Mouse (Mus musculus) forebrain, embryonic 10.5 days (tissue): ENCODE measurements around the gene Strn4. TPM values are rescaled to one million over a fixed set of nuclear protein-coding genes. Genes with fewer than 3 reads are reported as not detected.

Experiments
- polyA plus RNA-seq: library from polyadenylated mRNA; unstranded; fragments of >200 nt; fragmentation: Nextera tagmentation; extraction: Ambion mirVana; gene quantifications from 2 replicates; pipeline ENCODE4 v1.2.1, GENCODE M21; 2016

Strn4 gene
- polyA plus RNA-seq, 1 experiment from 2014 or later = 120 TPM

Other genes starting within 250 kb of the Strn4 start
- 30.3 and 32.2 TPM in 2 replicates for gene Arhgap35, start 200.9 kb upstream of the Strn4 start, polyA plus RNA-seq
- gene Ceacam15, start 140.2 kb upstream of the Strn4 start, polyA plus RNA-seq = not detected in 2 replicates
- gene Ceacam9, start 94.0 kb upstream of the Strn4 start, polyA plus RNA-seq = not detected in 2 replicates
- 249 and 254 TPM in 2 replicates for gene Ap2s1, start 77.5 kb upstream of the Strn4 start, polyA plus RNA-seq
- gene Slc1a5, start 34.5 kb upstream of the Strn4 start, polyA plus RNA-seq = 44.3 and 46.2 TPM in 2 replicates
- 26.3 and 27.2 TPM in 2 replicates for gene Fkrp, start 843 bp downstream of the Strn4 start, polyA plus RNA-seq
- 9.6 and 10.7 TPM in 2 replicates for gene Prkd2, start 27.0 kb downstream of the Strn4 start, polyA plus RNA-seq
- 1.9 and 2.2 TPM in 2 replicates for gene Dact3, start 59.4 kb downstream of the Strn4 start, polyA plus RNA-seq
- 5.5 and 6.6 TPM in 2 replicates for gene Gng8, start 75.9 kb downstream of the Strn4 start, polyA plus RNA-seq
- gene Ptgir, start 90.6 kb downstream of the Strn4 start, polyA plus RNA-seq = 0.10 TPM in 2 replicates
- gene Calm3, start 108.2 kb downstream of the Strn4 start, polyA plus RNA-seq = 156 and 163 TPM in 2 replicates
- gene Pnmal2, start 128.8 kb downstream of the Strn4 start, polyA plus RNA-seq = 4.3 and 6.8 TPM in 2 replicates
- 7.3 and 9.3 TPM in 2 replicates for gene Pnmal1, start 143.8 kb downstream of the Strn4 start, polyA plus RNA-seq
- 1.2 and 1.4 TPM in 2 replicates for gene Gm42372, start 167.2 kb downstream of the Strn4 start, polyA plus RNA-seq
- gene Ccdc8, start 176.8 kb downstream of the Strn4 start, polyA plus RNA-seq = 7.8 and 8.9 TPM in 2 replicates
- gene Ppp5c, start 212.0 kb downstream of the Strn4 start, polyA plus RNA-seq = 149 and 150 TPM in 2 replicates
- 4.3 and 5.3 TPM in 2 replicates for gene Hif3a, start 246.5 kb downstream of the Strn4 start, polyA plus RNA-seq